In the genomic region with DNA sequence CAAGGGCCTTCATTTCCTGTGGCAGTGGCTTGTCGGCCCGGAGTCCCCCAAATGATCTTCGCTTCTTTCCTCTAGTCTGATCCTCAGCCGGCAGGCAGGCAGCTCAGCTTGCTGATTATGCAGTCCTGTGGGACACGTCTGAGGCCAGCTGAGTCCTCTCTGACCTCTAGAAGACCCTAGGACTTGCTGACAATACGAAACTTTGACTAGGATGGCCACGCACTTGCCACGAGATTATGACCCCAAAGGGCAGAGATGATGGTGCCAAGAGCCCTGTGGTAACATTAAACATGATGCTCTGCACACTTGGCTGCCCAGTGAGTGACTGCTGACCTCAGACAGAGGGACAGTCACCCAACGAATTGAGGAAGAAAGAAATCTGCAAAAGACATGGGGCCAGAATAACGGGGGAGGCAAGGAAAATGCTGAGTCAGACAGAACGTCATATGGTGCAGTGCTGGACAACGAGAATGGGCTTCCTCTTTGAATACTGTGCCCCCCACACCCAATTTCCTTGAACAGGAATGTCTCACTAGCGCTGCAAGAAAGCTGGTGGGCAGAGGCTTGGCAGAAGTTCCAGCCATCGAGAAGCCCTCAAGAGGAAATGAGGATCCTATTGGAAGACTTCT, we compare ENCODE assay signal across 14 mouse cellular contexts.
DNase-seq lines count a peak whose midpoint lies in the region; ATAC-seq and TF ChIP-seq lines count a peak whose summit lies in the region.
"Had no signal": no experiment of that assay in that cellular context is flagged by ENCODE, and none has a peak within 500 bp of the region (broad histone marks: within the 10 kb centered on the region; RNA-seq: fewer than 3 reads in every experiment).

No protein-coding gene starts in this region.

- no peak overlapping the region for H3K4me2 ChIP-seq in hindbrain, embryonic 13.5 days
- H3K4me2 ChIP-seq in intestine, embryonic 15.5 days (replicated peaks): no peak overlapping the region

- DNase-seq in hindbrain, embryonic 10.5 days (ENCODE audit: low spot score): no peak
- DNase-seq in 416B (ENCODE audit: low read depth) (peak; percentile 33), ES-E14 (ENCODE audit: low read depth, low spot score) (no peak)
- DNase-seq in kidney, postnatal 14 days: peak; percentile 43
- DNase-seq in cerebellum, adult 9-10 months: no peak
- DNase-seq in thymus, postnatal 14 days: no peak
- DNase-seq: adrenal gland, postnatal 14 days; cerebellum, postnatal 36 days; gastrocnemius, postnatal 10 days; lung, postnatal 36 days; thymus, postnatal 36 days had no signal

- H3K4me3 ChIP-seq in hindbrain, embryonic 10.5 days: no peak overlapping the region
- no peak overlapping the region for H3K4me3 ChIP-seq in hindbrain, embryonic 13.5 days
- H3K4me3 ChIP-seq in ES-E14 (ENCODE audit: insufficient read depth in 1 of 2, low read depth in 1 of 2, low read length in 2 of 2, poor library complexity in 1 of 2, severe bottlenecking in 1 of 2): no peak overlapping the region
- H3K4me3 ChIP-seq in intestine, embryonic 15.5 days (replicated peaks): no peak overlapping the region

- H3K36me3 ChIP-seq in hindbrain, embryonic 10.5 days: peaks cover 19% of the 10 kb centered on the region
- H3K36me3 ChIP-seq in hindbrain, embryonic 13.5 days: peaks cover 19% of the 10 kb centered on the region
- peaks cover 22% of the 10 kb centered on the region; the same call in 1 of the 2 replicates for H3K36me3 ChIP-seq in ES-E14 (ENCODE audit: control insufficient read depth, insufficient read depth, low read length, poor library complexity, severe bottlenecking)
- H3K36me3 ChIP-seq in intestine, embryonic 15.5 days: 0 out of 2 replicates have a peak, but pooled peaks cover 4% of the 10 kb centered on the region

- peak overlapping the region; percentile 35; the same call in 1 of the 2 replicates for H3K27ac ChIP-seq in hindbrain, embryonic 10.5 days
- H3K27ac ChIP-seq in hindbrain, embryonic 13.5 days: no peak overlapping the region
- H3K27ac ChIP-seq in ES-E14 (ENCODE audit: insufficient read depth, low read depth, low read length, poor library complexity, severe bottlenecking): no peak overlapping the region
- H3K27ac ChIP-seq in intestine, embryonic 15.5 days: no peak overlapping the region

- ATAC-seq in hindbrain, embryonic 13.5 days (ENCODE audit: low FRiP score): no peak
- ATAC-seq in intestine, embryonic 15.5 days: no peak
- ATAC-seq: intestine, postnatal 0 days had no signal

- H3K4me1 ChIP-seq in hindbrain, embryonic 10.5 days (replicated peaks): peaks cover 16% of the 10 kb centered on the region
- no peaks in the 10 kb centered on the region; the same call in 1 of the 2 replicates for H3K4me1 ChIP-seq in hindbrain, embryonic 13.5 days (replicated peaks)
- peaks cover 9 to 11% of the 10 kb centered on the region in 2 experiments; a peak in 3 of 4 replicates for H3K4me1 ChIP-seq in ES-E14 (ENCODE audit: control insufficient read depth in 2 of 2, insufficient read depth in 2 of 2, low read length in 2 of 2, poor library complexity in 1 of 2)
- no peaks in the 10 kb centered on the region for H3K4me1 ChIP-seq in intestine, embryonic 15.5 days (replicated peaks)

- 58% methylated on average over 14 of the region's 14 CpGs for WGBS in hindbrain, embryonic 10.5 days
- 60% methylated on average over 14 of the region's 14 CpGs for WGBS in hindbrain, embryonic 13.5 days
- WGBS in intestine, embryonic 15.5 days: 71% methylated on average over 14 of the region's 14 CpGs

- no peaks in the 10 kb centered on the region for H3K27me3 ChIP-seq in hindbrain, embryonic 10.5 days (ENCODE audit: insufficient read depth, poor library complexity, severe bottlenecking)
- no peaks in the 10 kb centered on the region for H3K27me3 ChIP-seq in hindbrain, embryonic 13.5 days
- H3K27me3 ChIP-seq in intestine, embryonic 15.5 days (replicated peaks): no peaks in the 10 kb centered on the region

- peaks cover 5% of the 10 kb centered on the region; the same call in 1 of the 2 replicates for H3K9me3 ChIP-seq in hindbrain, embryonic 10.5 days
- no peaks in the 10 kb centered on the region for H3K9me3 ChIP-seq in hindbrain, embryonic 13.5 days
- H3K9me3 ChIP-seq in ES-E14 (ENCODE audit: control insufficient read depth, insufficient read depth, low read depth, low read length): no peaks in the 10 kb centered on the region
- no peaks in the 10 kb centered on the region for H3K9me3 ChIP-seq in intestine, embryonic 15.5 days

- in situ Hi-C loops in ES-E14 (cut with MboI; ENCODE audit: low sequenced_read_pairs in 2 of 2, unreplicated experiment in 2 of 2): no loop called here

- no peak overlapping the region for H3K9ac ChIP-seq in hindbrain, embryonic 13.5 days
- no peak overlapping the region for H3K9ac ChIP-seq in ES-E14 (ENCODE audit: insufficient read depth, low read depth, low read length, poor library complexity, severe bottlenecking)
- no peak overlapping the region for H3K9ac ChIP-seq in intestine, embryonic 15.5 days

TF ChIP-seq in ES-E14, 5 proteins besides CTCF, POLR2A, EP300 and RAD21:
- TF ChIP-seq MAFK (IDR thresholded peaks at IDR 0.05; ENCODE audit: insufficient read depth, low read depth, low read length) (peak; percentile 74), ZNF384 (IDR thresholded peaks at IDR 0.05; ENCODE audit: low read depth, low read length) (no peak)

Comparison
In these comparisons a context has a peak if more than half of its experiments do, and no peak if none do; other contexts are left out.
1. DNase-seq: peak in 416B (single experiment) and kidney, postnatal 14 days (single experiment); none in hindbrain, embryonic 10.5 days (single experiment), ES-E14 (single experiment), cerebellum, adult 9-10 months (single experiment) and thymus, postnatal 14 days (single experiment).